Mouse (Mus musculus) G1E (cell line): ENCODE measurements at regions not wholly inside any gene's neighbourhood (a gene's known extent, or its start where the extent isn't known, plus 50 kb on each side); places are given as distances from the start of the nearest gene placed in this dataset.

ENCODE experiments used
- ATAC-seq: 2 replicates; pipeline ENCODE4 v1.8.0; 2016; ENCODE audit warnings: mild to moderate bottlenecking; ENCODE audit not compliant: insufficient number of reproducible peaks, poor library complexity, low FRiP score, severe bottlenecking; ENCODE audit errors: extremely low read depth
- DNase-seq: peaks from one replicate; pipeline ENCODE4 v3.0.0; 2012; ENCODE audit warnings: low spot score
- H3K27me3 ChIP-seq: 2 replicates; pipeline ENCODE4 v1.6.1; 2012; ENCODE audit warnings: mild to moderate bottlenecking, low read length, inconsistent platforms; ENCODE audit not compliant: insufficient read depth
- H3K36me3 ChIP-seq: replicated peaks from 2 replicates; pipeline ENCODE3; 2012; ENCODE audit warnings: mild to moderate bottlenecking, inconsistent platforms
- H3K4me1 ChIP-seq: 2 replicates; pipeline ENCODE4 v1.6.1; 2012; ENCODE audit warnings: low read depth, low read length, inconsistent platforms, mixed read lengths; ENCODE audit not compliant: insufficient read depth
- H3K4me3 ChIP-seq: 2 replicates; pipeline ENCODE4 v1.5.1; 2012; ENCODE audit warnings: low read depth, mild to moderate bottlenecking, inconsistent platforms, low read length, moderate library complexity, mixed read lengths
- H3K9me3 ChIP-seq: replicated peaks from 2 replicates; pipeline ENCODE4 v1.6.1; 2012; ENCODE audit warnings: inconsistent platforms
- CTCF ChIP-seq: IDR thresholded peaks from 2 replicates; pipeline ENCODE4 v1.5.1; 2012; ENCODE audit warnings: low read depth, low read length, inconsistent platforms, mixed read lengths
- GATA1 ChIP-seq: IDR thresholded peaks from 2 replicates; pipeline ENCODE4 v1.6.1; 2012; ENCODE audit warnings: borderline replicate concordance, low read length, inconsistent platforms, mixed read lengths
- GATA2 ChIP-seq: IDR thresholded peaks from 2 replicates; pipeline ENCODE4 v1.6.1; 2012; ENCODE audit warnings: low read depth, low read length, inconsistent platforms, borderline replicate concordance
- POLR2AphosphoS5 ChIP-seq: IDR thresholded peaks from 2 replicates; pipeline ENCODE4 v1.6.1; 2012; ENCODE audit warnings: low read depth, low read length, inconsistent platforms; ENCODE audit not compliant: insufficient replicate concordance
- TAL1 ChIP-seq: conservative IDR thresholded peaks from 2 replicates; pipeline ENCODE4 v1.6.1; 2012; ENCODE audit warnings: low read depth, low read length, inconsistent platforms, mixed read lengths

GRCm38 (mm10) chr17:9169371-9169770, 181.2 kb downstream of the 1700010I14Rik start:
- no peak for TF ChIP-seq POLR2AphosphoS5
- TF ChIP-seq GATA1, result no peak
- no peak for TF ChIP-seq GATA2
- no peak for TF ChIP-seq TAL1
- TF ChIP-seq CTCF, result no peak
- Histone ChIP-seq H3K27me3 (no peaks in the 10 kb centered on the region), H3K9me3 (no peaks in the 10 kb centered on the region), H3K36me3 (no peaks in the 10 kb centered on the region), H3K4me3 (no peak overlapping the region), H3K4me1 (no peaks in the 10 kb centered on the region)
- no peak for ATAC-seq
- no peak for DNase-seq

DNA sequence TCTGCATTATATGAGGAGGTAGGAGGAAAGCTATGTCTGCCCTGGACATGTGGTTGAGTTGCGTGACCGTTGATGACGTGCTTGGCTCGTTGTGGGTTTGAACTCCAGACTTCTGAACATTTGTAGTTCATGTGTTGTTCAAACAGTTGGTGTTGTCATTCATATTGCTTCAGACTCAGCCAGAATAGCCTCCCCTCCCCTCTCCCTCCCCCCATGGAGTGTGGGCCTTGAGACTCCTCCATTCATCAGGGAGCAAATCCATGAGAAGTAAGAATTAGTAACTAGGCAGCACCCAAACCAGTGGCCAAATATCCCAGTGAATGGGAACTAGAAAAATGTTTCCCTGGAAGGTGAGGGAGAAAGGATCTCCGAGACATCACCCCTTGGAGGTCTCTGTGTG, 209.0 kb downstream of the 1700010I14Rik start:
- ATAC-seq, result no peak
- Histone ChIP-seq H3K4me3 (no peak overlapping the region), H3K4me1 (no peaks in the 10 kb centered on the region), H3K36me3 (no peaks in the 10 kb centered on the region), H3K27me3 (no peaks in the 10 kb centered on the region), H3K9me3 (no peaks in the 10 kb centered on the region)
- no peak for DNase-seq
- TF ChIP-seq TAL1 (no peak), GATA2 (no peak), POLR2AphosphoS5 (no peak), GATA1 (no peak), CTCF (no peak)

DNA sequence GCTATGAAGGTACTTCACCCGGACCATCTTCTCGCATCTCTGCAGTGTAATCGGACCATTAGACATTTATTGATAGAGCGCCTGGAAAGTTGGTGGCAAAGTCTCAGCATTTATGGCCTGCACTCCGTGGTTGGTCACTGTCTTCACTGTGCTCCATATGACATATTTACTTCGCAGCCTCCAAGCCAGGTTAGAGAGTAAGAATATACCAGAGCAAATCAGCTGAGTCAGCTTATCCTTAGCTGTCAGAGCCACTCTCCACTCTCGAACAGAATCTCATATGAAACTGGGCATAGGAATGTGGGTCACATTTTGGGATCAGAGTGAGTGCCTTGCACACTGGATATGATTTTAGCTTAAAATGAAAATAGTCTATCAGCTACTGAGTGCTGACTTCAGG, 212.3 kb downstream of the 1700010I14Rik start:
- Histone ChIP-seq H3K27me3 (no peaks in the 10 kb centered on the region), H3K9me3 (peaks cover 4% of the 10 kb centered on the region; the same call in 1 of the 2 replicates), H3K36me3 (no peaks in the 10 kb centered on the region), H3K4me3 (no peak overlapping the region), H3K4me1 (no peaks in the 10 kb centered on the region)
- ATAC-seq (no peak), DNase-seq (no peak)
- TF ChIP-seq GATA1 (no peak), TAL1 (no peak), GATA2 (no peak), POLR2AphosphoS5 (no peak), CTCF (no peak)

DNA sequence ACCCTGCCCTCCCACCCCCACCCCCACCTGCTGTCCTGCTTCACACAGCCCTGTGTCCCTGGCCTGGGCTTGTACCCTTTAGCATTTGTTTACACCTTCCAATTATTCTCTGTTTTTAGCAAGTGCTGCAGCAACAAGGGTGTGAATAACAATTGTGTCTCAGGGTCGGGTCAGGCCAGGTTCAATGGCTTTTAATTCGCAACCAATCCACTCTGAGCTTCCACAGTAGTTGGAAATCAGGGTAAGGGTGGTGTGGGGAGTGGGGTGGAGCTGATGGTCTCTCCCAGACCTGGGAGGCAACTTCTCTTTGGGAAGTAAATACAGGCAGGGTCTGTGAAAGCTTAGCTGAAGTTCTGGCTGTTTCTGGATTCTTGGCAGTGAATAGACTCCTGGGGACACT, 214.4 kb downstream of the 1700010I14Rik start:
- DNase-seq (no peak), ATAC-seq (no peak)
- no peaks in the 10 kb centered on the region for H3K27me3 ChIP-seq
- H3K4me1 ChIP-seq, result no peaks in the 10 kb centered on the region
- peaks cover 4% of the 10 kb centered on the region; the same call in 1 of the 2 replicates for H3K9me3 ChIP-seq
- no peaks in the 10 kb centered on the region for H3K36me3 ChIP-seq
- TF ChIP-seq POLR2AphosphoS5 (no peak), GATA2 (no peak), CTCF (no peak), GATA1 (no peak), TAL1 (no peak)
- H3K4me3 ChIP-seq, result no peak overlapping the region

DNA sequence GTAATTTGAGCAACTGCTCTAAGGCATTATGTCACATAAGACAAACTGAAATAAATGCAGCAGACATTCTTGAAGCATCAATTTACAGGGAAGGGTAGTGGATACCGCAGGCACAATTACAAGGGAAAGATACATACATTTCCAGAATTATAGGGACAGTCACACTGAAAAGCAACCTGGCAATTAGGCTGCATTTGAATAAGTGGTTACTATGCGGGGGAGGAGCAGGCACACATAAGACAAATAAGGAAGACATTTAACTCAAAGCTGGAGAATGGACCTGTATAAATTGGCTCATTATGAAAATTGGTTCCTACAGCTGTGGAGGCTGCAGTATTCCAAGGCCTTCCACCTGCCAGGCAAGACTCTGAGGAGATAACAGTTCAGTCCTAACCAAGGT, 211.2 kb upstream of the Gm17728 start:
- no peak for TF ChIP-seq TAL1
- no peak for TF ChIP-seq GATA2
- TF ChIP-seq GATA1, result no peak
- no peak for TF ChIP-seq POLR2AphosphoS5
- TF ChIP-seq CTCF, result no peak
- H3K27me3 ChIP-seq, result no peaks in the 10 kb centered on the region
- H3K4me3 ChIP-seq, result no peak overlapping the region
- no peak for ATAC-seq
- DNase-seq, result no peak
- H3K4me1 ChIP-seq, result no peaks in the 10 kb centered on the region
- no peaks in the 10 kb centered on the region for H3K9me3 ChIP-seq
- H3K36me3 ChIP-seq, result no peaks in the 10 kb centered on the region

GRCm38 (mm10) chr17:9223097-9223496, 198.8 kb upstream of the Gm17728 start:
- Histone ChIP-seq H3K9me3 (no peaks in the 10 kb centered on the region; the same call in 1 of the 2 replicates), H3K4me1 (no peaks in the 10 kb centered on the region), H3K27me3 (no peaks in the 10 kb centered on the region), H3K4me3 (no peak overlapping the region), H3K36me3 (no peaks in the 10 kb centered on the region)
- TF ChIP-seq CTCF, result no peak
- no peak for TF ChIP-seq GATA1
- TF ChIP-seq GATA2, result no peak
- no peak for TF ChIP-seq POLR2AphosphoS5
- no peak for TF ChIP-seq TAL1
- no peak for ATAC-seq
- DNase-seq, result no peak

DNA sequence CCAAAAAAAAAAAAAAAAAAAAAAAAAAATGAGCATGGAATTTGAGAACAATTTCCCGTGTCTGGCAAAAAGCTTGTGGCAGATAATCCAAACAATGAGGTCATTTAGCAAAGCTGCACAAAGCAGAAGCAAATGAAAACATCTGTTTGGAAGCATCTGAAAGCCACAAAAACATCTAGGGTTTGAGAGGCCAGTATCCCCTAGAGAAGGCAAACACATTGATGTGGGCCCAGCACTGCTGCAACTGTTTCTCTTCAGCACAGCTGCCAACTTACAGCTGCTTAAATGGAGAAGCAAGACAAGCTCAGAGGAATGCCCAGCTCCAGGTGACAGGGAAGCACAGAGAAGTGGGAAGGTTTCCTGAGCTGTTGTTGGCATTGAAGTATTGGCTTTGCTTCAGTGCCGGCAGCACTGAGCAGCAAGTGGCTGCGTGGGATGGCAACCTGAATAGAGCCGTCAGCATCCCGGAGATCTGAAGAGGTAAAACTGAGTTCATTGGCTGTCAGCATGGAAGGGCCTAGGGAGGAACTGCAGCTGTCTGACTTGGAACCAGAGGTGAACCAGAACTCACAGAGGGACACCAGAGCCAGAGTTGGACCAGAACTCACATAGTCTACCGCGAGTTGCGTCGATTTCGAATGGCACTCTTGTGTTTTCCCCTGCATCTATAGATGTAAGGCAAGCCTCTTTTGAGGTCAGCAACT, 193.8 kb upstream of the Gm17728 start:
- ATAC-seq, result no peak
- no peaks in the 10 kb centered on the region; the same call in 1 of the 2 replicates for H3K9me3 ChIP-seq
- no peaks in the 10 kb centered on the region for H3K27me3 ChIP-seq
- TF ChIP-seq POLR2AphosphoS5, result no peak
- TF ChIP-seq CTCF, result no peak
- TF ChIP-seq GATA1, result no peak
- TF ChIP-seq TAL1, result no peak
- TF ChIP-seq GATA2, result no peak
- no peak for DNase-seq
- H3K36me3 ChIP-seq, result no peaks in the 10 kb centered on the region
- H3K4me3 ChIP-seq, result no peak overlapping the region
- no peaks in the 10 kb centered on the region for H3K4me1 ChIP-seq
